Mouse (Mus musculus) kidney, embryonic 16.5 days (tissue): Measurements from ENCODE around the gene Tmem183a. TPM values are rescaled to one million over a fixed set of nuclear protein-coding genes. Genes with fewer than 3 reads are reported as not detected.

Experiments used
- ATAC-seq: fragments of 200-750 bp; cut with Nextera tagmentation; 2 replicates; pipeline ENCODE4 v1.8.0; 2017; ENCODE audit warnings: moderate TSS enrichment; ENCODE audit not compliant: low FRiP score, low TSS enrichment
- H3K27ac ChIP-seq: fragments of 300-500 bp; sonication (generic); 2 replicates; pipeline ENCODE4 v1.5.1; 2014; ENCODE audit warnings: low read length
- H3K27me3 ChIP-seq: fragments of 300-500 bp; sonication (generic); 2 replicates; pipeline ENCODE4 v1.6.1; 2014; ENCODE audit warnings: low read length, control low read depth, mixed read lengths; ENCODE audit not compliant: insufficient read depth
- H3K36me3 ChIP-seq: fragments of 300-500 bp; sonication (generic); 2 replicates; pipeline ENCODE4 v1.6.1; 2014; ENCODE audit warnings: low read length, control low read depth, mixed read lengths; ENCODE audit not compliant: insufficient read depth
- H3K4me1 ChIP-seq: fragments of 300-500 bp; sonication (generic); 2 replicates; pipeline ENCODE4 v1.6.1; 2014; ENCODE audit warnings: low read length, control low read depth, mixed read lengths; ENCODE audit not compliant: insufficient read depth
- H3K4me2 ChIP-seq: fragments of 300-500 bp; sonication (generic); replicated peaks from 2 replicates; pipeline ENCODE4 v1.6.1; 2014; ENCODE audit warnings: low read depth, low read length
- H3K4me3 ChIP-seq: fragments of 300-500 bp; sonication (generic); 2 replicates; pipeline ENCODE4 v1.5.1; 2014; ENCODE audit warnings: mild to moderate bottlenecking, low read length
- H3K9ac ChIP-seq: fragments of 300-500 bp; sonication (generic); replicated peaks from 2 replicates; pipeline ENCODE4 v1.6.1; 2014; ENCODE audit warnings: low read length
- H3K9me3 ChIP-seq: fragments of 300-500 bp; sonication (generic); 2 replicates; pipeline ENCODE4 v1.6.1; 2016; ENCODE audit warnings: low read length, control low read depth
- WGBS: fragments of 180-500 bp; shearing (Covaris S2); extraction: QIAGEN DNeasy Blood & Tissue Kit; methylation state at CpG from one replicate; pipeline ENCODE4 v1.1.7; 2014; 5-methylcytosine and 5-hydroxymethylcytosine counted together
- polyA plus RNA-seq: library from polyadenylated mRNA; unstranded; fragments of >200 nt; fragmentation: Nextera tagmentation; extraction: Ambion mirVana; gene quantifications from 2 replicates; pipeline ENCODE4 v1.2.1, GENCODE M21; 2015

Gene Tmem183a
- polyA plus RNA-seq, 1 experiment from 2014 or later, result 88.8 TPM

GRCm38 (mm10) chr1:134339162-134339561, 22.6 kb downstream of the Tmem183a start:
- ATAC-seq, result no peak
- H3K4me2 ChIP-seq, result no peak overlapping the region
- H3K36me3 ChIP-seq, result no peaks in the 10 kb centered on the region
- WGBS, result 72% methylated on average over 7 of the region's 7 CpGs
- no peaks in the 10 kb centered on the region for H3K27me3 ChIP-seq
- H3K4me1 ChIP-seq, result peaks cover 14% of the 10 kb centered on the region
- no peak overlapping the region for H3K4me3 ChIP-seq
- H3K9me3 ChIP-seq, result no peaks in the 10 kb centered on the region
- no peak overlapping the region for H3K9ac ChIP-seq
- no peak overlapping the region for H3K27ac ChIP-seq

GRCm38 (mm10) chr1:134336958-134337710, 24.6 kb downstream of the Tmem183a start:
- Histone ChIP-seq H3K36me3 (no peaks in the 10 kb centered on the region), H3K4me1 (peaks cover 10% of the 10 kb centered on the region), H3K27me3 (no peaks in the 10 kb centered on the region), H3K27ac (no peak overlapping the region), H3K9ac (no peak overlapping the region), H3K4me3 (no peak overlapping the region), H3K9me3 (no peaks in the 10 kb centered on the region), H3K4me2 (no peak overlapping the region)
- WGBS, result 68% methylated on average over 11 of the region's 11 CpGs
- no peak for ATAC-seq

GRCm38 (mm10) chr1:134335924-134336810, 25.6 kb downstream of the Tmem183a start:
- H3K4me2 ChIP-seq, result no peak overlapping the region
- no peak for ATAC-seq
- WGBS, result 86% methylated on average over 12 of the region's 12 CpGs
- H3K4me3 ChIP-seq, result no peak overlapping the region
- no peaks in the 10 kb centered on the region for H3K27me3 ChIP-seq
- H3K9ac ChIP-seq, result no peak overlapping the region
- H3K27ac ChIP-seq, result no peak overlapping the region
- no peaks in the 10 kb centered on the region for H3K36me3 ChIP-seq
- H3K9me3 ChIP-seq, result no peaks in the 10 kb centered on the region
- peaks cover 10% of the 10 kb centered on the region for H3K4me1 ChIP-seq

GRCm38 (mm10) chr1:134335211-134335923, 26.4 kb downstream of the Tmem183a start:
- WGBS, result 73% methylated on average over 13 of the region's 13 CpGs
- H3K27ac ChIP-seq, result no peak overlapping the region
- H3K36me3 ChIP-seq, result no peaks in the 10 kb centered on the region
- no peak overlapping the region for H3K9ac ChIP-seq
- H3K4me2 ChIP-seq, result no peak overlapping the region
- no peaks in the 10 kb centered on the region for H3K9me3 ChIP-seq
- H3K4me3 ChIP-seq, result no peak overlapping the region
- no peak for ATAC-seq
- H3K27me3 ChIP-seq, result no peaks in the 10 kb centered on the region
- H3K4me1 ChIP-seq, result peaks cover 10% of the 10 kb centered on the region

- Histone ChIP-seq H3K4me3 (no peak overlapping the region), H3K9me3 (no peaks in the 10 kb centered on the region), H3K27ac (no peak overlapping the region), H3K4me2 (no peak overlapping the region), H3K9ac (no peak overlapping the region), H3K36me3 (no peaks in the 10 kb centered on the region), H3K27me3 (no peaks in the 10 kb centered on the region), H3K4me1 (peaks cover 10% of the 10 kb centered on the region)
- WGBS, result 69% methylated on average over 7 of the region's 7 CpGs
- ATAC-seq, result no peak
These were observed 27.5 kb downstream of the Tmem183a start for GRCm38 (mm10) chr1:134334111-134334827.

GRCm38 (mm10) chr1:134333371-134334110, 28.2 kb downstream of the Tmem183a start:
- no peak overlapping the region for H3K9ac ChIP-seq
- ATAC-seq, result no peak
- WGBS, result 87% methylated on average over 10 of the region's 10 CpGs
- no peaks in the 10 kb centered on the region for H3K36me3 ChIP-seq
- H3K9me3 ChIP-seq, result no peaks in the 10 kb centered on the region
- H3K4me2 ChIP-seq, result no peak overlapping the region
- H3K4me1 ChIP-seq, result peaks cover 10% of the 10 kb centered on the region
- H3K27ac ChIP-seq, result no peak overlapping the region
- no peak overlapping the region for H3K4me3 ChIP-seq
- H3K27me3 ChIP-seq, result no peaks in the 10 kb centered on the region

- Histone ChIP-seq H3K4me2 (no peak within 1 kb of the TSS), H3K27ac (no peak within 1 kb of the TSS), H3K4me3 (no peak within 1 kb of the TSS), H3K9me3 (no peaks in the 10 kb centered on the region), H3K9ac (no peak within 1 kb of the TSS), H3K4me1 (peaks cover 10% of the 10 kb centered on the region), H3K36me3 (no peaks in the 10 kb centered on the region), H3K27me3 (no peaks in the 10 kb centered on the region)
- WGBS, result 48% methylated on average over 13 of the region's 13 CpGs
- peak; percentile 47; the same call in 1 of the 2 replicates for ATAC-seq
These were observed 29.0 kb downstream of the Tmem183a start, which contains the start of gene Ppfia4 for GRCm38 (mm10) chr1:134332770-134333271. Gene Ppfia4 (minus strand): TSS chr1:134332928.

- 57% methylated on average over 20 of the region's 20 CpGs for WGBS
- Histone ChIP-seq H3K27ac (no peak overlapping the region), H3K4me1 (peaks cover 6% of the 10 kb centered on the region), H3K36me3 (no peaks in the 10 kb centered on the region), H3K4me2 (no peak overlapping the region), H3K9me3 (no peaks in the 10 kb centered on the region), H3K4me3 (no peak overlapping the region), H3K27me3 (no peaks in the 10 kb centered on the region), H3K9ac (no peak overlapping the region)
- ATAC-seq, result peak; percentile 27; the same call in 1 of the 2 replicates
These were observed 29.7 kb downstream of the Tmem183a start for GRCm38 (mm10) chr1:134331879-134332635.
